Mouse (Mus musculus) midbrain, embryonic 11.5 days (tissue): Measurements from ENCODE around the gene Gm7879. TPM values are rescaled to one million over a fixed set of nuclear protein-coding genes. Genes with fewer than 3 reads are reported as not detected.

Experiments used
- ATAC-seq: fragments of 200-750 bp; cut with Nextera tagmentation; 2 replicates; pipeline ENCODE4 v1.8.0; 2017; ENCODE audit warnings: moderate TSS enrichment, moderate library complexity; ENCODE audit not compliant: low FRiP score
- DNase-seq: peaks from one replicate; pipeline ENCODE4 v3.0.0; 2015; ENCODE audit warnings: low spot score; ENCODE audit errors: missing footprints
- H3K27ac ChIP-seq: fragments of 300-500 bp; sonication (generic); 2 replicates; pipeline ENCODE4 v1.5.1; 2014; ENCODE audit warnings: low read depth, low read length
- H3K27me3 ChIP-seq: fragments of 300-500 bp; sonication (generic); 2 replicates; pipeline ENCODE4 v1.6.1; 2014; ENCODE audit warnings: mild to moderate bottlenecking, low read length, moderate library complexity, mixed read lengths; ENCODE audit not compliant: control insufficient read depth, insufficient read depth
- H3K36me3 ChIP-seq: fragments of 300-500 bp; sonication (generic); 2 replicates; pipeline ENCODE4 v1.6.1; 2014; ENCODE audit warnings: mild to moderate bottlenecking, low read length, moderate library complexity, mixed read lengths; ENCODE audit not compliant: control insufficient read depth, insufficient read depth
- H3K4me1 ChIP-seq: fragments of 300-500 bp; sonication (generic); 2 replicates; pipeline ENCODE4 v1.6.1; 2014; ENCODE audit warnings: low read length; ENCODE audit not compliant: control insufficient read depth, insufficient read depth
- H3K4me2 ChIP-seq: fragments of 300-500 bp; sonication (generic); 2 replicates; pipeline ENCODE4 v1.6.1; 2014; ENCODE audit warnings: mild to moderate bottlenecking, moderate library complexity
- H3K4me3 ChIP-seq: fragments of 300-500 bp; sonication (generic); 2 replicates; pipeline ENCODE4 v1.5.1; 2014; ENCODE audit warnings: low read depth, low read length
- H3K9ac ChIP-seq: fragments of 300-500 bp; sonication (generic); 2 replicates; pipeline ENCODE4 v1.6.1; 2014; ENCODE audit warnings: low read length
- H3K9me3 ChIP-seq: fragments of 300-500 bp; sonication (generic); 2 replicates; pipeline ENCODE4 v1.6.1; 2016; ENCODE audit warnings: low read length; ENCODE audit not compliant: control insufficient read depth
- WGBS: fragments of 180-500 bp; shearing (Covaris S2); extraction: QIAGEN DNeasy Blood & Tissue Kit; methylation state at CpG from one replicate; pipeline ENCODE4 v1.1.7; 2014; 5-methylcytosine and 5-hydroxymethylcytosine counted together
- polyA plus RNA-seq: library from polyadenylated mRNA; unstranded; fragments of >200 nt; fragmentation: Nextera tagmentation; extraction: Ambion mirVana; gene quantifications from 2 replicates; pipeline ENCODE4 v1.2.1, GENCODE M21; 2014

Gm7879 gene
- polyA plus RNA-seq, 1 experiment from 2014 or later: not detected

- DNase-seq (no peak), ATAC-seq (no peak)
- Histone ChIP-seq H3K4me1 (no peaks in the 10 kb centered on the region), H3K27me3 (no peaks in the 10 kb centered on the region), H3K27ac (no peak overlapping the region), H3K4me3 (no peak overlapping the region), H3K9me3 (no peaks in the 10 kb centered on the region), H3K9ac (no peak overlapping the region), H3K4me2 (no peak overlapping the region), H3K36me3 (no peaks in the 10 kb centered on the region)
Measured at GRCm38 (mm10) chr5:43927729-43928128, 14.8 kb downstream of the Gm7879 start.

GRCm38 (mm10) chr5:43933269-43933668 lies 20.3 kb downstream of the Gm7879 start:
- no peaks in the 10 kb centered on the region for H3K36me3 ChIP-seq
- H3K4me2 ChIP-seq: no peak overlapping the region
- H3K4me3 ChIP-seq: no peak overlapping the region
- ATAC-seq (no peak), DNase-seq (no peak)
- no peaks in the 10 kb centered on the region for H3K4me1 ChIP-seq
- 63% methylated on average over 2 of the region's 2 CpGs for WGBS
- H3K27me3 ChIP-seq: no peaks in the 10 kb centered on the region
- no peak overlapping the region for H3K27ac ChIP-seq
- H3K9ac ChIP-seq: no peak overlapping the region
- no peaks in the 10 kb centered on the region for H3K9me3 ChIP-seq

- no peak for DNase-seq
- Histone ChIP-seq H3K4me2 (peak overlapping the region; percentile 60), H3K4me1 (peaks cover 7% of the 10 kb centered on the region), H3K27me3 (no peaks in the 10 kb centered on the region), H3K36me3 (no peaks in the 10 kb centered on the region), H3K9ac (peak overlapping the region; percentile 21; the same call in 1 of the 2 replicates), H3K9me3 (no peaks in the 10 kb centered on the region), H3K4me3 (no peak overlapping the region; the same call in 1 of the 2 replicates), H3K27ac (no peak overlapping the region)
- WGBS: 42% methylated on average over 9 of the region's 9 CpGs
- no peak for ATAC-seq
Measured at GRCm38 (mm10) chr5:43947330-43947977, 34.5 kb downstream of the Gm7879 start.

- DNase-seq: peak; percentile 93
- H3K27me3 ChIP-seq: no peaks in the 10 kb centered on the region
- H3K4me1 ChIP-seq: peaks cover 7% of the 10 kb centered on the region
- no peaks in the 10 kb centered on the region for H3K36me3 ChIP-seq
- H3K4me3 ChIP-seq: peak overlapping the region; percentile 26
- peak overlapping the region; percentile 21; the same call in 1 of the 2 replicates for H3K9ac ChIP-seq
- ATAC-seq: peak; percentile 87
- WGBS: 3% methylated on average over 27 of the region's 27 CpGs
- no peak overlapping the region for H3K27ac ChIP-seq
- no peaks in the 10 kb centered on the region for H3K9me3 ChIP-seq
- H3K4me2 ChIP-seq: peak overlapping the region; percentile 60
Measured at GRCm38 (mm10) chr5:43948111-43948743, 35.3 kb downstream of the Gm7879 start.

GRCm38 (mm10) chr5:43948748-43949275 lies 35.9 kb downstream of the Gm7879 start:
- no peak overlapping the region for H3K27ac ChIP-seq
- H3K27me3 ChIP-seq: no peaks in the 10 kb centered on the region
- peak overlapping the region; percentile 60 for H3K4me2 ChIP-seq
- DNase-seq: peak; percentile 89
- peaks cover 7% of the 10 kb centered on the region for H3K4me1 ChIP-seq
- no peaks in the 10 kb centered on the region for H3K36me3 ChIP-seq
- WGBS: 4% methylated on average over 8 of the region's 8 CpGs
- no peak overlapping the region for H3K4me3 ChIP-seq
- peak; percentile 72 for ATAC-seq
- no peaks in the 10 kb centered on the region for H3K9me3 ChIP-seq
- peak overlapping the region; percentile 40; the same call in 1 of the 2 replicates for H3K9ac ChIP-seq

GRCm38 (mm10) chr5:43953241-43953640 lies 40.3 kb downstream of the Gm7879 start:
- peaks cover 2% of the 10 kb centered on the region for H3K4me1 ChIP-seq
- no peak overlapping the region for H3K9ac ChIP-seq
- ATAC-seq (no peak), DNase-seq (no peak)
- no peak overlapping the region for H3K4me2 ChIP-seq
- no peak overlapping the region for H3K4me3 ChIP-seq
- WGBS: 75% methylated on average over 1 of the region's 1 CpGs
- no peak overlapping the region for H3K27ac ChIP-seq
- no peaks in the 10 kb centered on the region for H3K9me3 ChIP-seq
- no peaks in the 10 kb centered on the region for H3K36me3 ChIP-seq
- H3K27me3 ChIP-seq: no peaks in the 10 kb centered on the region

GRCm38 (mm10) chr5:43959884-43960440 lies 47.0 kb downstream of the Gm7879 start:
- Histone ChIP-seq H3K4me1 (no peaks in the 10 kb centered on the region), H3K9ac (no peak overlapping the region), H3K4me2 (no peak overlapping the region), H3K27me3 (no peaks in the 10 kb centered on the region), H3K9me3 (no peaks in the 10 kb centered on the region), H3K36me3 (no peaks in the 10 kb centered on the region), H3K4me3 (no peak overlapping the region), H3K27ac (no peak overlapping the region)
- no peak for DNase-seq
- WGBS: 87% methylated on average over 3 of the region's 3 CpGs
- ATAC-seq: no peak

GRCm38 (mm10) chr5:43961056-43961455 lies 48.1 kb downstream of the Gm7879 start:
- no peaks in the 10 kb centered on the region for H3K27me3 ChIP-seq
- H3K27ac ChIP-seq: no peak overlapping the region
- no peak overlapping the region for H3K4me2 ChIP-seq
- H3K9ac ChIP-seq: no peak overlapping the region
- ATAC-seq: no peak
- 91% methylated on average over 3 of the region's 3 CpGs for WGBS
- H3K4me3 ChIP-seq: no peak overlapping the region
- no peak for DNase-seq
- H3K36me3 ChIP-seq: no peaks in the 10 kb centered on the region
- H3K9me3 ChIP-seq: no peaks in the 10 kb centered on the region
- no peaks in the 10 kb centered on the region for H3K4me1 ChIP-seq
